Mouse (Mus musculus) skeletal muscle tissue, postnatal 0 days (tissue): Measurements from ENCODE around the gene Psg25. TPM values are rescaled to one million over a fixed set of nuclear protein-coding genes. Genes with fewer than 3 reads are reported as not detected.

ENCODE experiments used
- polyA plus RNA-seq: library from polyadenylated mRNA; unstranded; fragments of >200 nt; fragmentation: Nextera tagmentation; extraction: Ambion mirVana; gene quantifications from 2 replicates; pipeline ENCODE4 v1.2.1, GENCODE M21; 2015

The Psg25 gene
- not detected in 2 replicates for polyA plus RNA-seq

GRCm38 (mm10) chr7:18532169-18532568 is at the start of gene Psg25:
TSS of gene Psg25 (minus strand) at chr7:18532269.

DNA sequence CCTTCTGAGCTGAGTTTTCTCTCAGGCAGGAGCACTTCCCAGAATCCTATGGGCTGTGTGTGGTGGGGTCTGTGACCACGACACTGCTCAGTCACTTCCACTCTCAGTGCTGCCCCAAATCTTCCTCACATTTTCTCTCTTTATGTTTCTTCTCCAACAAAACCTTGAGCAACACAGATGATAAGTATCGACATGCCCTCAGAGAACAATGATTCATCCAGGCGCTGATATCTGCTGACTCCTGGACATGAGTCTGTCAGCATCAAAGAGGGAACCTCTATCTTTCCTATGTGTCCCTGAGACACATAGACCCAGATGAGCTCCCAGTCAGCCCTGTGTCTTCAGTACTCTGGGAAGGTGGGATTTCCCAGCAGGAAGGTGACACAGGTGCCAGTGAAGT is 35.1 kb upstream of the Psg25 start, which contains the start of gene Psg27:
Gene Psg27, minus strand, starts transcription at position 101 of the 400 bp plus-strand sequence.

DNA sequence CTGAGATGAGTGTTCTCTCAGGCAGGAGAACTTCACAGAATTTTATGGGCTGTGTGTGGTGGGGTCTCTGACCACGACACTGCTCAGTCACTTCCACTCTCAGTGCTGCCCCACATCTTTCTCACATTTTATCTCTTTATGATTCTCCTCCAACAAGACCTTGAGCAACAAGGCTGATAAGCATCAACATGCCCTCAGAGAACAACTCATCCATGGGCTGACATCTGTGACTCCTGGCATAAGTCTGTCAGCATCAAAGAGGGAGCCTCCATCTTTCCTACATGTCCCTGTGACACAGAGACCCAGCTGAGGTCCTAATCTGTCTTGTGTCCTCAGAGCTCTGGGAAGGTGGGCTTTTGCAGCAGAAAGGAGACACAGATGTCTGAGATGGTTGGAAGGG is 48.0 kb downstream of the Psg25 start, which contains the start of gene Psg26:
Gene Psg26, minus strand, starts transcription at position 101 of the 400 bp plus-strand sequence.

Other genes with a start within 250 kb of the Psg25 start
- not detected in 2 replicates for gene Psg18, start 177.3 kb downstream of the Psg25 start, polyA plus RNA-seq
- gene Psg28, start 100.2 kb downstream of the Psg25 start, polyA plus RNA-seq = not detected in 2 replicates
- gene Psg26, start 48.1 kb downstream of the Psg25 start, polyA plus RNA-seq = not detected in 2 replicates
- gene Psg27, start 35.0 kb upstream of the Psg25 start, polyA plus RNA-seq = not detected in 2 replicates
- gene Psg23, start 84.2 kb upstream of the Psg25 start, polyA plus RNA-seq = not detected in 2 replicates
- gene Psg21, start 124.5 kb upstream of the Psg25 start, polyA plus RNA-seq = not detected in 2 replicates
- not detected in 2 replicates for gene Psg20, start 153.9 kb upstream of the Psg25 start, polyA plus RNA-seq
- not detected in 2 replicates for gene Psg22, start 185.8 kb upstream of the Psg25 start, polyA plus RNA-seq